Mouse (Mus musculus): ENCODE measurements around the gene Olfr1284. TPM values are rescaled to one million over a fixed set of nuclear protein-coding genes. Genes with fewer than 3 reads are reported as not detected.
"Not testable (repeated sequence)": the region's sequence is repeated elsewhere in the genome, so short reads cannot be mapped to it uniquely, and the experiment has no call there.

Gene Olfr1284
- polyA plus RNA-seq (2015; fragmentation: Nextera tagmentation; extraction: Ambion mirVana), result not detected in 2 replicates

DNA sequence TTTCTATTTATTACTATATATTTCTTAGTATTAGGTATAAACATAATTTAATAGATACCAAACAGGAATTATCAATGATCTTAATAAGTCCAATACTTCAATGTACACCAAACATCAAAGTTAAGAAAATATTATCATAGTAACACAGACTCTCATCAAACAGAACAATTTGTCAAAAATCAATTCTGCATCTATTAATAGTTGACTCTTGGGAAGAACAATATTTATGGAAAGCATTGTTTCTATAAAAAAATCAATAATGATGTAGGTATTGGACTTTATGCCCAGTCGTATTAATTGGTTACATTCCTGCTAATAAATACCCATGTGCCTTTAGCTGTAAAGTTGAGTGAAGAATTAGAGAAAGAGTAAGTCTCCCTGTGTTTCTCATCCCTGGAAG is at the start of gene Olfr1284:
Gene Olfr1284, plus strand, starts transcription at position 301 of the 400 bp plus-strand sequence.
- ATAC-seq, result no peak
- 95% methylated on average over 1 of the region's 1 CpGs for WGBS
- Histone ChIP-seq H3K4me2 (no peak within 1 kb of the TSS), H3K4me1 (no peaks in the 10 kb centered on the region), H3K27me3 (no peaks in the 10 kb centered on the region), H3K9me3 (replicated peaks) (no peaks in the 10 kb centered on the region), H3K36me3 (ENCODE audit: poor library complexity, severe bottlenecking) (no peaks in the 10 kb centered on the region), H3K9ac (no peak within 1 kb of the TSS), H3K27ac (no peak within 1 kb of the TSS), H3K4me3 (no peak within 1 kb of the TSS)

DNA sequence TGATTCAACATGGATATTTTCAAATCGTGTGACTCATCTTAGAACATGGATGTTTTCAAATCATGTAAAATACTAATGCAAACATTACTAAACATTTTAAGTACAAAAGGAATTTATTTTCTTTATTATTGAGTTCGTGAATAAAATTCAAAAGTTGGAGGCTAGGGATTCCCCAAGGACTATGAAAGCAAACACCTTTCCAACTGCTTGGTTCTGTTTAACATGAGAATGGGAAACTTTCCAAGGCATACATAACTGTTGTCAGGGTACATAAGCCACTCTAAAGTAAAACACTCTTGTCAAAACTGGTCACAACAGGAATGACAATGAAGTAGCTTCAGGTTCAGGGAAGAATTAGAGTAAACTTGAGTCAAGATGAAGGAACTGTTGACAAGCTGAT is 49.1 kb upstream of the Olfr1284 start, which contains the start of gene Olfr1281:
Gene Olfr1281, plus strand, starts transcription at position 301 of the 400 bp plus-strand sequence.
- Histone ChIP-seq H3K4me3 (no peak within 1 kb of the TSS), H3K4me1 (no peaks in the 10 kb centered on the region), H3K4me2 (no peak within 1 kb of the TSS), H3K9me3 (replicated peaks) (no peaks in the 10 kb centered on the region), H3K27me3 (no peaks in the 10 kb centered on the region), H3K36me3 (ENCODE audit: poor library complexity, severe bottlenecking) (no peaks in the 10 kb centered on the region), H3K9ac (no peak within 1 kb of the TSS), H3K27ac (no peak within 1 kb of the TSS)
- 90% methylated on average over 2 of the region's 2 CpGs for WGBS
- ATAC-seq, result no peak

GRCm38 (mm10) chr2:111333721-111334120 is 41.6 kb upstream of the Olfr1284 start:
- H3K9me3 ChIP-seq (replicated peaks); H3K27ac ChIP-seq; ATAC-seq; H3K36me3 ChIP-seq (ENCODE audit: poor library complexity, severe bottlenecking); H3K27me3 ChIP-seq; H3K4me3 ChIP-seq; H3K9ac ChIP-seq; H3K4me1 ChIP-seq; H3K4me2 ChIP-seq: not testable (repeated sequence)
- WGBS, result 88% methylated on average over 5 of the region's 5 CpGs

- H3K4me1 ChIP-seq, result no peaks in the 10 kb centered on the region
- H3K27ac ChIP-seq, result no peak within 1 kb of the TSS
- no peak within 1 kb of the TSS for H3K4me3 ChIP-seq
- H3K4me2 ChIP-seq, result no peak within 1 kb of the TSS
- no peak for ATAC-seq
- no peaks in the 10 kb centered on the region for H3K27me3 ChIP-seq
- no peak within 1 kb of the TSS for H3K9ac ChIP-seq
- WGBS, result 90% methylated on average over 2 of the region's 2 CpGs
- no peaks in the 10 kb centered on the region for H3K9me3 ChIP-seq (replicated peaks)
- no peaks in the 10 kb centered on the region for H3K36me3 ChIP-seq (ENCODE audit: poor library complexity, severe bottlenecking)
These were observed 39.3 kb upstream of the Olfr1284 start, which contains the start of gene Olfr1282 for GRCm38 (mm10) chr2:111335976-111336375. Gene Olfr1282, minus strand, starts transcription at chr2:111336076.

- Histone ChIP-seq H3K4me3 (no peak within 1 kb of the TSS), H3K36me3 (ENCODE audit: poor library complexity, severe bottlenecking) (no peaks in the 10 kb centered on the region), H3K9ac (no peak within 1 kb of the TSS), H3K4me2 (no peak within 1 kb of the TSS), H3K4me1 (no peaks in the 10 kb centered on the region), H3K27ac (no peak within 1 kb of the TSS), H3K9me3 (replicated peaks) (no peaks in the 10 kb centered on the region), H3K27me3 (no peaks in the 10 kb centered on the region)
- no peak for ATAC-seq
- WGBS, result 76% methylated on average over 2 of the region's 2 CpGs
These were observed 8.8 kb upstream of the Olfr1284 start, which contains the start of gene Olfr1283 for GRCm38 (mm10) chr2:111366490-111366889. Gene Olfr1283, plus strand, starts transcription at chr2:111366790.

GRCm38 (mm10) chr2:111422931-111423330 is 47.6 kb downstream of the Olfr1284 start, which contains the start of gene Olfr1286:
Gene Olfr1286, minus strand, starts transcription at chr2:111423115.
- no peak within 1 kb of the TSS for H3K9ac ChIP-seq
- ATAC-seq, result no peak
- no peaks in the 10 kb centered on the region for H3K9me3 ChIP-seq (replicated peaks)
- H3K4me2 ChIP-seq, result no peak within 1 kb of the TSS
- WGBS, result 78% methylated on average over 1 of the region's 1 CpGs
- no peak within 1 kb of the TSS for H3K27ac ChIP-seq
- H3K4me1 ChIP-seq, result no peaks in the 10 kb centered on the region
- no peaks in the 10 kb centered on the region for H3K27me3 ChIP-seq
- no peaks in the 10 kb centered on the region for H3K36me3 ChIP-seq (ENCODE audit: poor library complexity, severe bottlenecking)
- H3K4me3 ChIP-seq, result no peak within 1 kb of the TSS

Other genes with a start within 250 kb of the Olfr1284 start
- gene Gm15130, start 222.6 kb upstream of the Olfr1284 start, polyA plus RNA-seq (2015; fragmentation: Nextera tagmentation; extraction: Ambion mirVana), result not detected in 2 replicates
- not detected in 2 replicates for gene 4930430A15Rik, start 145.9 kb upstream of the Olfr1284 start, polyA plus RNA-seq (2015; fragmentation: Nextera tagmentation; extraction: Ambion mirVana)
- gene Olfr1275, start 140.2 kb upstream of the Olfr1284 start, polyA plus RNA-seq (2015; fragmentation: Nextera tagmentation; extraction: Ambion mirVana), result not detected in 2 replicates
- gene Olfr1276, start 121.0 kb upstream of the Olfr1284 start, polyA plus RNA-seq (2015; fragmentation: Nextera tagmentation; extraction: Ambion mirVana), result not detected in 2 replicates
- gene Olfr1277, start 101.4 kb upstream of the Olfr1284 start, polyA plus RNA-seq (2015; fragmentation: Nextera tagmentation; extraction: Ambion mirVana), result not detected in 2 replicates
- gene Olfr1278, start 85.4 kb upstream of the Olfr1284 start, polyA plus RNA-seq (2015; fragmentation: Nextera tagmentation; extraction: Ambion mirVana), result not detected in 2 replicates
- not detected in 2 replicates for gene Olfr1279, start 74.9 kb upstream of the Olfr1284 start, polyA plus RNA-seq (2015; fragmentation: Nextera tagmentation; extraction: Ambion mirVana)
- not detected in 2 replicates for gene Olfr1280, start 61.5 kb upstream of the Olfr1284 start, polyA plus RNA-seq (2015; fragmentation: Nextera tagmentation; extraction: Ambion mirVana)
- gene Olfr1281, start 49.0 kb upstream of the Olfr1284 start, polyA plus RNA-seq (2015; fragmentation: Nextera tagmentation; extraction: Ambion mirVana), result not detected in 2 replicates
- not detected in 2 replicates for gene Olfr1282, start 39.4 kb upstream of the Olfr1284 start, polyA plus RNA-seq (2015; fragmentation: Nextera tagmentation; extraction: Ambion mirVana)
- gene Olfr1283, start 8.7 kb upstream of the Olfr1284 start, polyA plus RNA-seq (2015; fragmentation: Nextera tagmentation; extraction: Ambion mirVana), result not detected in 2 replicates
- not detected in 2 replicates for gene Olfr1286, start 47.6 kb downstream of the Olfr1284 start, polyA plus RNA-seq (2015; fragmentation: Nextera tagmentation; extraction: Ambion mirVana)
- not detected in 2 replicates for gene Olfr1287, start 73.6 kb downstream of the Olfr1284 start, polyA plus RNA-seq (2015; fragmentation: Nextera tagmentation; extraction: Ambion mirVana)
- gene Olfr1288, start 98.6 kb downstream of the Olfr1284 start, polyA plus RNA-seq (2015; fragmentation: Nextera tagmentation; extraction: Ambion mirVana), result not detected in 2 replicates
- not detected in 2 replicates for gene Olfr1289, start 105.3 kb downstream of the Olfr1284 start, polyA plus RNA-seq (2015; fragmentation: Nextera tagmentation; extraction: Ambion mirVana)
- not detected in 2 replicates for gene Olfr1290, start 118.3 kb downstream of the Olfr1284 start, polyA plus RNA-seq (2015; fragmentation: Nextera tagmentation; extraction: Ambion mirVana)
- gene Olfr1291-ps1, start 121.7 kb downstream of the Olfr1284 start, polyA plus RNA-seq (2015; fragmentation: Nextera tagmentation; extraction: Ambion mirVana), result not detected in 2 replicates
- gene Olfr1293-ps, start 149.7 kb downstream of the Olfr1284 start, polyA plus RNA-seq (2015; fragmentation: Nextera tagmentation; extraction: Ambion mirVana), result not detected in 2 replicates
- not detected in 2 replicates for gene Olfr1294, start 164.8 kb downstream of the Olfr1284 start, polyA plus RNA-seq (2015; fragmentation: Nextera tagmentation; extraction: Ambion mirVana)
- gene Olfr1295, start 194.2 kb downstream of the Olfr1284 start, polyA plus RNA-seq (2015; fragmentation: Nextera tagmentation; extraction: Ambion mirVana), result not detected in 2 replicates

All from forebrain, embryonic 13.5 days (tissue).